Mouse (Mus musculus): ENCODE results near the gene Asb2. TPM values are rescaled to one million over a fixed set of nuclear protein-coding genes. Genes with fewer than 3 reads are reported as not detected.

Gene Asb2
- polyA plus RNA-seq, 1 experiment from 2014 or later = 0.90 TPM

DNA sequence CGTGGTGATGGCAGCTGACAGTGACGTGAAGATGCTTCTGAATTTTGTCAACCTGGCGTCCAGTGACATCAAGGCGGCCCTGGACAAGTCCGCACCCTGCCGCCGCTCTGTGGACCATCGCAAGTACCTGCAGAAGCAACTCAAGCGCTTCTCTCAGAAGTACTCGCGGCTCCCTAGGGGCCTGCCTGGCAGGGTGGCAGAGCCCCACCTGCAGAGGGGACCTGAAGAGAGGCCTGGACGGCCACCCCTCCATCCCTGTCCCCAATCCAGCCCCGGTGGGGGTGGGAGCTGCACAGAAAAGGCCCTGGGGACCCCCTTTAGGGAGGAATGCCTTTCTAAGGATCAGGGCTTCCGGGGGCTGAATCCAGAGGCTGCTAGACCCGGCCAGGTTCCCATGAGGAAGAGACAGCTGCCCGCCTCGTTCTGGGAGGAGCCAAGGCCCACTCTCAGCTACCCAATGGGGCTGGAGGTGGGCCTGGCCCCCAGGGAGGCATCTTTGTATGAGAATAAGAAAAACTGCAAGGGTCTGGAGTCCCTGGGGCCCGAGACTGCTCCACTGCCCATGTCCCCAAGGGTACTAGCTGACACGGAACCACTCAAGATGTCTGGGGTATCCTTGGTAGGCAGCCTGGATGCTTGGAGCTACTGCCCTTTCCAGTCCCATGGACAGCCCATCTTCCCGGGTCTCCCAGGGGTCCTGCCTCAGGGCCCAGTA is 39.8 kb downstream of the Asb2 start:
- Histone ChIP-seq H3K9me3 (ENCODE audit: control insufficient read depth, low read length) (no peaks in the 10 kb centered on the region), H3K4me3 (ENCODE audit: low read depth, low read length) (peak overlapping the region; percentile 5; the same call in 1 of the 2 replicates), H3K27ac (ENCODE audit: low read depth, low read length) (no peak overlapping the region; the same call in 1 of the 2 replicates), H3K4me1 (ENCODE audit: control insufficient read depth, insufficient read depth, low read length) (peaks cover 20% of the 10 kb centered on the region), H3K9ac (replicated peaks; ENCODE audit: low read depth, low read length) (no peak overlapping the region; the same call in 1 of the 2 replicates), H3K27me3 (ENCODE audit: control insufficient read depth, insufficient read depth, low read length) (no peaks in the 10 kb centered on the region), H3K4me2 (ENCODE audit: low read depth, low read length) (peak overlapping the region; percentile 40), H3K36me3 (ENCODE audit: control insufficient read depth, insufficient read depth, low read length) (no peaks in the 10 kb centered on the region)
- ATAC-seq (ENCODE audit: low read depth) = no peak
- 24% methylated on average over 20 of the region's 20 CpGs for WGBS

DNA sequence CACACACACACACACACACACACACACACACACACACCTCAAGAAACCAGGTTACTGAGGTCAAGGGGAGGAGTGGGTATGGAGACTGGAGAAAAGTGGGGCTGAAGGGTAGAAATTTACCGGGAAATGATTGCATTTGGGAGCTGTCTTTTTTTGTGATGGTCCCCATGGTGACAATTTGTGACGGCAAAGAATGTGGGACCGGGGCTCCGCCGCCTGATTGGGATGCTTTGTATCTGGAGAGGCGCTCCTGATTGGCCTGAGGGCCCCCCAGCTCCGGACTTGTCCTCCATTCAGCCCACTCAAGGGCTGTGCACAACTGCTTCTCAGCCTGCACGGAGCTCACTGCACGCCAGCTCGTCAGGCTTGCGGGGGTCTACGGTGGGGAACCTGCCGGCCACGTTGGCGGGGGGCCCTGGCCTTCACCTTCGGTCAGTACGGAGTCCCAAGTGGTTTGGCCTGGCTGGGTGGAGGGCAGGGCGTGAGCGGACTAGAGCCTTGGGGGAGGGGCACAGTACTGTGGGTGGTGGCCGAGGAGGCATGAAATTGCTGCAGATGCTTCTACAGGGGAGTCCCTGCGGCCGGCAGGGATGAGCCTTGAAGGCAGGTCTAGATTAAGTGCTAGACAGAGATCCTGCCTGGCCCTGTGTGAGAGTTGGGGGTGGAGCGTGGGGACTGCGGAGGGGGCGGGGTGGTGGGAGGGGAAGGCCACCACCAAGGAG is 41.0 kb downstream of the Asb2 start:
- ATAC-seq (ENCODE audit: low read depth) = peak; percentile 84
- H3K4me3 ChIP-seq (ENCODE audit: low read depth, low read length) = peak overlapping the region; percentile 17; the same call in 1 of the 2 replicates
- H3K9ac ChIP-seq (replicated peaks; ENCODE audit: low read depth, low read length) = peak overlapping the region; percentile 45
- peak overlapping the region; percentile 40 for H3K4me2 ChIP-seq (ENCODE audit: low read depth, low read length)
- WGBS = 2% methylated on average over 25 of the region's 25 CpGs
- peaks cover 20% of the 10 kb centered on the region for H3K4me1 ChIP-seq (ENCODE audit: control insufficient read depth, insufficient read depth, low read length)
- peak overlapping the region; percentile 67 for H3K27ac ChIP-seq (ENCODE audit: low read depth, low read length)
- no peaks in the 10 kb centered on the region for H3K27me3 ChIP-seq (ENCODE audit: control insufficient read depth, insufficient read depth, low read length)
- no peaks in the 10 kb centered on the region for H3K9me3 ChIP-seq (ENCODE audit: control insufficient read depth, low read length)
- H3K36me3 ChIP-seq (ENCODE audit: control insufficient read depth, insufficient read depth, low read length) = no peaks in the 10 kb centered on the region

DNA sequence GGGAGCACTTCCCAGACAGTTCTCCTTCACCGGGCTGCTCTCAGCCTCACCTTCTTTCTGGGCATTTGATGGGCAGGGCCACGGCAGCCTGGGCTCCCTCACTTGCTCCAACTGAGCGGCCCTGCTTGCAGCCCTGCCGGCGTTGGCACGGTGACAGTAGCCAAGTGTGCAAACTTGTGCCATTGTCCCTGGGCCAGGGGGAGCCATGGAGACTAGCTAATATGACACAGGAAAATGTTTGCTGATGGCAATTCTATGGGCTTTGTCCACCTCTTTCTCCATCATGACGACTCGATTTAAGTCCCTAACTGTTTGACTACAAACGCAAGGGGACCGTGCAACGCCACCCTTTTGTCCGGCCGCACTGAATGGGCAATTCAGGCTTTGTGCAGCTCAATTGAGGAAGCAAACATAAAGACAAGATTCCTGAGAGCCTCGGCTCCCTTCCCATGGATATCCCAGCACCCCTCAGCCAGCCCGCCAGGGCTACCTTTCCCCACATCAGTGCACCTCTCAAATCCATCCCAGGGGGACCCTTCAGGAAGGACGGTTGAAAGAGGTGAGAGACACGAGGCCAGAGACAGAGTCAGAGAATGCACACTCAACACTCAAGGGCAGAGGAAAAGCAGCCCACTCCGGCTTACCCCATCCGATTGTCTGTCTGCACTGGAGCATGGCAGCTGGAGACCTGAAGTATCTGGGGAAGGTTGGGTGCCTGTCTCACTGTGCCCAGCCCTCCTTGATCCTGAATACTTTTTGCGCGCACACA is 41.7 kb downstream of the Asb2 start:
- H3K4me1 ChIP-seq (ENCODE audit: control insufficient read depth, insufficient read depth, low read length) = peaks cover 20% of the 10 kb centered on the region
- peak overlapping the region; percentile 29 for H3K4me2 ChIP-seq (ENCODE audit: low read depth, low read length)
- no peaks in the 10 kb centered on the region for H3K27me3 ChIP-seq (ENCODE audit: control insufficient read depth, insufficient read depth, low read length)
- H3K27ac ChIP-seq (ENCODE audit: low read depth, low read length) = peak overlapping the region; percentile 67; the same call in 1 of the 2 replicates
- H3K9ac ChIP-seq (replicated peaks; ENCODE audit: low read depth, low read length) = no peak overlapping the region
- no peak overlapping the region for H3K4me3 ChIP-seq (ENCODE audit: low read depth, low read length)
- H3K36me3 ChIP-seq (ENCODE audit: control insufficient read depth, insufficient read depth, low read length) = no peaks in the 10 kb centered on the region
- 10% methylated on average over 21 of the region's 21 CpGs for WGBS
- ATAC-seq (ENCODE audit: low read depth) = peak; percentile 71
- no peaks in the 10 kb centered on the region for H3K9me3 ChIP-seq (ENCODE audit: control insufficient read depth, low read length)

DNA sequence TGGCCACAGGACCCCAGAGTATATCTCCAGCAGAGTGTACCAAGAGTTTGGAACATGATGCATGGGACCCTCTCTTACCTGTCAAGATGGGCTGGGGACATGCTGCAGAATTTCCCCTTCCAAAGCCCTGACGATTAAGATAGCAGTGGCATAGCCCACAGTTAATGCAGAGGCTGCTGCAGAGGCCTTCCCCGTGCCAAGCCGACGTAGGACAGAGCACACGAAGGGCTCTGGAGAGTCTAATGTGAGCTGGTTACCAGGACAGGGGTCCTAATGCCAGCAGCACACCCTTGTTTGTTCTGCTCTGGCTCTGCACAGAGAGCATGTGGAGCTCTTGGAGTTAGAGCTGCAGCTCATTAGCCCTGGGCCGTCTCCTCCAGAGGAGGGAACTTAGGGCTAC is 42.5 kb downstream of the Asb2 start:
- H3K9ac ChIP-seq (replicated peaks; ENCODE audit: low read depth, low read length) = no peak overlapping the region
- H3K4me2 ChIP-seq (ENCODE audit: low read depth, low read length) = peak overlapping the region; percentile 29; the same call in 1 of the 2 replicates
- no peaks in the 10 kb centered on the region for H3K9me3 ChIP-seq (ENCODE audit: control insufficient read depth, low read length)
- H3K27ac ChIP-seq (ENCODE audit: low read depth, low read length) = peak overlapping the region; percentile 39; the same call in 1 of the 2 replicates
- H3K4me1 ChIP-seq (ENCODE audit: control insufficient read depth, insufficient read depth, low read length) = peaks cover 20% of the 10 kb centered on the region
- no peaks in the 10 kb centered on the region for H3K27me3 ChIP-seq (ENCODE audit: control insufficient read depth, insufficient read depth, low read length)
- no peaks in the 10 kb centered on the region for H3K36me3 ChIP-seq (ENCODE audit: control insufficient read depth, insufficient read depth, low read length)
- H3K4me3 ChIP-seq (ENCODE audit: low read depth, low read length) = no peak overlapping the region
- WGBS = 40% methylated on average over 6 of the region's 6 CpGs
- ATAC-seq (ENCODE audit: low read depth) = no peak

DNA sequence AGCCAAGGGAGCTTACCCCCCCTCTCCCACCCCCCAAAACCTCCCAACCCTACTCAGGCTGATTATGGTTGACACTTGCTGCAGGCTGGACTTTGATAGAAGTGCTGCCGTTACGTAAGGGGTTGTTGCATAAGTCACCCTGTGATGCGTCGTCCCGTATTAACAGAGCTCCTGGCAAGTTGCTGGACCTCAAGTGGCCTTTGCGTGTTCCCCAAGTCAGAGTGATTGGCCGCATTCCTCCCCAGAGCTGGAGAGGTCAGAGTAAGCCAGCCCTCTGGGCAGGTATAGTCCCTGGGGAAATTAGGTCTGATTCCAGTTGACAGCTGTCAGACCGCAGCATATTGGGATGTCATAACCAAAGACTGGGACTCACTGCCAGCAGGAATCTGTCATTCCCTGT is 43.9 kb downstream of the Asb2 start:
- no peak overlapping the region for H3K4me3 ChIP-seq (ENCODE audit: low read depth, low read length)
- H3K4me2 ChIP-seq (ENCODE audit: low read depth, low read length) = no peak overlapping the region
- no peaks in the 10 kb centered on the region for H3K27me3 ChIP-seq (ENCODE audit: control insufficient read depth, insufficient read depth, low read length)
- H3K36me3 ChIP-seq (ENCODE audit: control insufficient read depth, insufficient read depth, low read length) = no peaks in the 10 kb centered on the region
- no peak overlapping the region for H3K27ac ChIP-seq (ENCODE audit: low read depth, low read length)
- no peaks in the 10 kb centered on the region for H3K9me3 ChIP-seq (ENCODE audit: control insufficient read depth, low read length)
- H3K4me1 ChIP-seq (ENCODE audit: control insufficient read depth, insufficient read depth, low read length) = peaks cover 20% of the 10 kb centered on the region
- 84% methylated on average over 8 of the region's 8 CpGs for WGBS
- H3K9ac ChIP-seq (replicated peaks; ENCODE audit: low read depth, low read length) = no peak overlapping the region
- ATAC-seq (ENCODE audit: low read depth) = no peak

DNA sequence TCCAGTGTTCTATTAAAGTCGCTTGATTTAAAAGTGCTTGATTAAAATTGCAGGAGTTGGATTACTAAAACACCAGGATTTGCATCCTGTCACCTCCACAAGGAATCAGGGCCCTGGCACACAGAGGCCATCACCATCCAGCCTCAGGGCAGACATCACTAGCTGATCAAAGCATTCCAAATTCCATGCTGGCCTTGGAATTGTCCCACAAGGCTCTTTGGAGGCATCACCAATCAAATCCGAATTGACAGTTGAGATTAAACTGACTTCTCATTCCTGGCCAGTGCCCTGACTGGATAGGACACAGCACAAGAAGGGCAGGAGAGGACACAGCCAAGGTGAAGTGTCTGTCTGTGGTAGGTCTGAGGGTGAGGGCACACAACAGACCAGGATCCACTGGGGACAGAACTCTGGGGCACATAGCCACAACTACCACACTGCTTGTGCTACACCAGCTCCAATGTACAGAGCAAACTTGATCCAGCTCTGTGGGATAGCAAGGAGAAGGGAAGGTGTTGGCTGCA is 45.0 kb downstream of the Asb2 start, which contains the start of gene Fam181a:
TSS of gene Fam181a (plus strand) at position 232 of the 524 bp plus-strand sequence.
- Histone ChIP-seq H3K4me3 (ENCODE audit: low read depth, low read length) (no peak within 1 kb of the TSS), H3K36me3 (ENCODE audit: control insufficient read depth, insufficient read depth, low read length) (no peaks in the 10 kb centered on the region), H3K9ac (replicated peaks; ENCODE audit: low read depth, low read length) (no peak within 1 kb of the TSS), H3K27ac (ENCODE audit: low read depth, low read length) (no peak within 1 kb of the TSS), H3K4me2 (ENCODE audit: low read depth, low read length) (no peak within 1 kb of the TSS), H3K9me3 (ENCODE audit: control insufficient read depth, low read length) (no peaks in the 10 kb centered on the region), H3K4me1 (ENCODE audit: control insufficient read depth, insufficient read depth, low read length) (peaks cover 17% of the 10 kb centered on the region), H3K27me3 (ENCODE audit: control insufficient read depth, insufficient read depth, low read length) (no peaks in the 10 kb centered on the region)
- no peak for ATAC-seq (ENCODE audit: low read depth)
- 81% methylated on average over 2 of the region's 2 CpGs for WGBS

DNA sequence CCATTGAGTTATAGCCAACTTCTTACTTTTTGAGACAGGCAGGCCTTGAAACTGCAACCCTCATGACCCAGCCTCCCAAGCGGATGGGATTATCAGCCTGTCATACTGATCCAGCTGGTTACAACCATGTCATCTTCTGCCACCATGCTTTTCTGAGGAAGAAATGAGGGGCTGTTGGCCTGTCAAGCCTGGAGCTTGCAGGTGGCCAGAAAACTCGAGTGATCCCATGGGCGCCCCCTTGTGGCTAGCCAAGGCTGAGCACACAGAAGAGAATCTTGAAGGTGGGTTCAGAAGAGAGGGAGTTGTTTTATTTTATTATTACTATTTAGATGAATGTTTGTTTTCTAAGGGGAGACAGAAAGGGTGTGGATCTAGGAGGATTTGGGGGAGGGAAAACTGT is 49.1 kb downstream of the Asb2 start:
- no peak overlapping the region for H3K4me2 ChIP-seq (ENCODE audit: low read depth, low read length)
- no peak overlapping the region for H3K27ac ChIP-seq (ENCODE audit: low read depth, low read length)
- no peaks in the 10 kb centered on the region for H3K27me3 ChIP-seq (ENCODE audit: control insufficient read depth, insufficient read depth, low read length)
- no peak overlapping the region for H3K4me3 ChIP-seq (ENCODE audit: low read depth, low read length)
- 28% methylated on average over 3 of the region's 3 CpGs for WGBS
- no peaks in the 10 kb centered on the region for H3K4me1 ChIP-seq (ENCODE audit: control insufficient read depth, insufficient read depth, low read length)
- no peaks in the 10 kb centered on the region for H3K36me3 ChIP-seq (ENCODE audit: control insufficient read depth, insufficient read depth, low read length)
- ATAC-seq (ENCODE audit: low read depth) = no peak
- H3K9me3 ChIP-seq (ENCODE audit: control insufficient read depth, low read length) = no peaks in the 10 kb centered on the region
- no peak overlapping the region for H3K9ac ChIP-seq (replicated peaks; ENCODE audit: low read depth, low read length)

DNA sequence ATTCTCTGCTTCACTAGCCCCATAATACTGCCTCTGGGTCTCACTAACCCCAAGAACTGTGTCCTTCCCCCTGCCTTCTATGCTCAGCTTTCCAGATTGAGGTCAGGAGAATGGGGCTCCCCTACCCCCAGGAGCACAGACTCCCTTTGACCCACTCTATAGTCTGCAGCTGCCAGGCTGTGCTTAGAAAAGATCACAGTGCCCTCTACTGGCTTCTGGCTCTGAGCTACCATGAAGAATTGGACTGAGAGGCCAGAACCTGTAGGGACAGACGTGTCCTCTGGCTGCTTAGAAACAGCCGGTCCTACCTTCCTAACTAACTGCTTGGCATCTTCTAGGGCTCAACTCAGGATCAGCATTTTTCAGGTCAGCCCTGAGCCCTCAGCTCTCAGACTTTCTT is 49.6 kb downstream of the Asb2 start:
- Histone ChIP-seq H3K9ac (replicated peaks; ENCODE audit: low read depth, low read length) (no peak overlapping the region), H3K27ac (ENCODE audit: low read depth, low read length) (no peak overlapping the region), H3K27me3 (ENCODE audit: control insufficient read depth, insufficient read depth, low read length) (no peaks in the 10 kb centered on the region), H3K4me3 (ENCODE audit: low read depth, low read length) (no peak overlapping the region), H3K36me3 (ENCODE audit: control insufficient read depth, insufficient read depth, low read length) (no peaks in the 10 kb centered on the region), H3K9me3 (ENCODE audit: control insufficient read depth, low read length) (no peaks in the 10 kb centered on the region), H3K4me2 (ENCODE audit: low read depth, low read length) (no peak overlapping the region), H3K4me1 (ENCODE audit: control insufficient read depth, insufficient read depth, low read length) (no peaks in the 10 kb centered on the region)
- 43% methylated on average over 2 of the region's 2 CpGs for WGBS
- peak; percentile 73; the same call in 1 of the 2 replicates for ATAC-seq (ENCODE audit: low read depth)

Measured in neural tube, embryonic 14.5 days (tissue).